Mouse (Mus musculus) forebrain, embryonic 11.5 days (tissue): ENCODE measurements around the gene Cntn3. TPM values are rescaled to one million over a fixed set of nuclear protein-coding genes. Genes with fewer than 3 reads are reported as not detected.

ENCODE experiments used
- ATAC-seq: fragments of 200-750 bp; cut with Nextera tagmentation; replicated peaks from 2 replicates; pipeline ENCODE4 v1.8.0; 2017; ENCODE audit warnings: moderate TSS enrichment; ENCODE audit not compliant: low FRiP score
- DNase-seq: peaks from one replicate; pipeline ENCODE4 v3.0.0-alpha.2; 2017; ENCODE audit warnings: low spot score
- H3K27ac ChIP-seq: fragments of 300-500 bp; sonication (generic); 2 replicates; pipeline ENCODE4 v1.5.1; 2014; ENCODE audit warnings: low read depth, low read length
- H3K27me3 ChIP-seq: fragments of 300-500 bp; sonication (generic); 2 replicates; pipeline ENCODE4 v1.6.1; 2014; ENCODE audit warnings: mild to moderate bottlenecking, low read length, mixed read lengths; ENCODE audit not compliant: control insufficient read depth, insufficient read depth
- H3K36me3 ChIP-seq: fragments of 300-500 bp; sonication (generic); 2 replicates; pipeline ENCODE4 v1.6.1; 2014; ENCODE audit warnings: mild to moderate bottlenecking, low read length, moderate library complexity, mixed read lengths; ENCODE audit not compliant: control insufficient read depth, insufficient read depth
- H3K4me1 ChIP-seq: fragments of 300-500 bp; sonication (generic); replicated peaks from 2 replicates; pipeline ENCODE4 v1.6.1; 2014; ENCODE audit warnings: low read length, mixed read lengths; ENCODE audit not compliant: control insufficient read depth, insufficient read depth
- H3K4me2 ChIP-seq: fragments of 300-500 bp; sonication (generic); 2 replicates; pipeline ENCODE4 v1.6.1; 2014; ENCODE audit warnings: low read depth, mild to moderate bottlenecking, low read length, moderate library complexity, mixed read lengths; ENCODE audit not compliant: severe bottlenecking
- H3K4me3 ChIP-seq: fragments of 300-500 bp; sonication (generic); 2 replicates; pipeline ENCODE4 v1.5.1; 2014; ENCODE audit warnings: low read depth, low read length
- H3K9ac ChIP-seq: fragments of 300-500 bp; sonication (generic); 2 replicates; pipeline ENCODE4 v1.6.1; 2014; ENCODE audit warnings: low read length
- H3K9me3 ChIP-seq: fragments of 300-500 bp; sonication (generic); 2 replicates; pipeline ENCODE4 v1.6.1; 2016; ENCODE audit warnings: low read length, mixed read lengths; ENCODE audit not compliant: control insufficient read depth
- WGBS: fragments of 180-500 bp; shearing (Covaris S2); extraction: QIAGEN DNeasy Blood & Tissue Kit; methylation state at CpG from one replicate; pipeline ENCODE4 v1.1.7; 2014; 5-methylcytosine and 5-hydroxymethylcytosine counted together
- polyA plus RNA-seq: library from polyadenylated mRNA; unstranded; fragments of >200 nt; fragmentation: Nextera tagmentation; extraction: Ambion mirVana; gene quantifications from 2 replicates; pipeline ENCODE4 v1.2.1, GENCODE M21; 2014

The Cntn3 gene
- polyA plus RNA-seq, 1 experiment from 2014 or later, result 0.77 TPM

- WGBS, result 83% methylated on average over 4 of the region's 4 CpGs
- DNase-seq, result no peak
- H3K27ac ChIP-seq, result no peak overlapping the region
Measured at GRCm38 (mm10) chr6:102388590-102388989, 184.3 kb downstream of the Cntn3 start.

GRCm38 (mm10) chr6:102372112-102372511 lies 200.8 kb downstream of the Cntn3 start:
- no peak for DNase-seq
- ATAC-seq, result no peak
- H3K4me3 ChIP-seq, result no peak overlapping the region
- no peaks in the 10 kb centered on the region for H3K27me3 ChIP-seq
- H3K36me3 ChIP-seq, result no peaks in the 10 kb centered on the region
- no peak overlapping the region for H3K9ac ChIP-seq
- H3K27ac ChIP-seq, result no peak overlapping the region
- WGBS, result 10% methylated on average over 1 of the region's 1 CpGs
- H3K4me2 ChIP-seq, result no peak overlapping the region
- H3K9me3 ChIP-seq, result no peaks in the 10 kb centered on the region
- H3K4me1 ChIP-seq, result peaks cover 3% of the 10 kb centered on the region; the same call in 1 of the 2 replicates

More at GRCm38 (mm10) chr6:102388590-102388989, 184.3 kb downstream of the Cntn3 start:
- Histone ChIP-seq H3K27me3 (no peaks in the 10 kb centered on the region), H3K4me3 (no peak overlapping the region), H3K4me1 (no peaks in the 10 kb centered on the region), H3K36me3 (no peaks in the 10 kb centered on the region), H3K9me3 (no peaks in the 10 kb centered on the region), H3K9ac (no peak overlapping the region), H3K4me2 (no peak overlapping the region)
- no peak for ATAC-seq

- no peak overlapping the region for H3K9ac ChIP-seq
- H3K4me3 ChIP-seq, result no peak overlapping the region
- no peaks in the 10 kb centered on the region for H3K27me3 ChIP-seq
- ATAC-seq, result no peak
- no peak overlapping the region for H3K4me2 ChIP-seq
- H3K36me3 ChIP-seq, result no peaks in the 10 kb centered on the region
- H3K4me1 ChIP-seq, result no peaks in the 10 kb centered on the region
- DNase-seq, result no peak
- H3K27ac ChIP-seq, result no peak overlapping the region
- H3K9me3 ChIP-seq, result no peaks in the 10 kb centered on the region
Measured at GRCm38 (mm10) chr6:102363880-102364279, 209.0 kb downstream of the Cntn3 start.

- Histone ChIP-seq H3K9ac (no peak overlapping the region), H3K27ac (no peak overlapping the region), H3K4me1 (no peaks in the 10 kb centered on the region), H3K4me2 (no peak overlapping the region), H3K27me3 (no peaks in the 10 kb centered on the region), H3K4me3 (no peak overlapping the region), H3K36me3 (no peaks in the 10 kb centered on the region), H3K9me3 (no peaks in the 10 kb centered on the region)
- ATAC-seq (no peak), DNase-seq (no peak)
- WGBS, result 88% methylated on average over 3 of the region's 3 CpGs
Measured at GRCm38 (mm10) chr6:102363291-102363832, 209.5 kb downstream of the Cntn3 start.

- no peaks in the 10 kb centered on the region for H3K36me3 ChIP-seq
- H3K4me3 ChIP-seq, result no peak overlapping the region
- DNase-seq (no peak), ATAC-seq (no peak)
- H3K27ac ChIP-seq, result no peak overlapping the region
- no peak overlapping the region for H3K4me2 ChIP-seq
- H3K27me3 ChIP-seq, result no peaks in the 10 kb centered on the region
- H3K9ac ChIP-seq, result no peak overlapping the region
- no peaks in the 10 kb centered on the region for H3K9me3 ChIP-seq
- WGBS, result 83% methylated on average over 3 of the region's 3 CpGs
- no peaks in the 10 kb centered on the region for H3K4me1 ChIP-seq
Measured at GRCm38 (mm10) chr6:102332144-102332543, 240.8 kb downstream of the Cntn3 start.

- ATAC-seq (no peak), DNase-seq (no peak)
- Histone ChIP-seq H3K27me3 (no peaks in the 10 kb centered on the region), H3K4me3 (no peak overlapping the region), H3K36me3 (no peaks in the 10 kb centered on the region), H3K9ac (no peak overlapping the region), H3K4me1 (no peaks in the 10 kb centered on the region), H3K9me3 (no peaks in the 10 kb centered on the region), H3K4me2 (no peak overlapping the region), H3K27ac (no peak overlapping the region)
- 96% methylated on average over 2 of the region's 2 CpGs for WGBS
Measured at GRCm38 (mm10) chr6:102326711-102327110, 246.2 kb downstream of the Cntn3 start.

GRCm38 (mm10) chr6:102322614-102323284 lies 250.2 kb downstream of the Cntn3 start:
- Histone ChIP-seq H3K4me3 (no peak overlapping the region), H3K9me3 (no peaks in the 10 kb centered on the region), H3K4me2 (no peak overlapping the region), H3K27me3 (no peaks in the 10 kb centered on the region), H3K4me1 (no peaks in the 10 kb centered on the region), H3K36me3 (no peaks in the 10 kb centered on the region), H3K27ac (no peak overlapping the region), H3K9ac (no peak overlapping the region)
- WGBS, result 83% methylated on average over 4 of the region's 4 CpGs
- ATAC-seq (no peak), DNase-seq (no peak)

- Histone ChIP-seq H3K4me2 (no peak overlapping the region), H3K9ac (no peak overlapping the region), H3K4me1 (no peaks in the 10 kb centered on the region), H3K9me3 (no peaks in the 10 kb centered on the region), H3K4me3 (no peak overlapping the region), H3K36me3 (no peaks in the 10 kb centered on the region), H3K27me3 (no peaks in the 10 kb centered on the region), H3K27ac (no peak overlapping the region)
- DNase-seq, result no peak
- 69% methylated on average over 3 of the region's 3 CpGs for WGBS
- ATAC-seq, result no peak
Measured at GRCm38 (mm10) chr6:102319755-102320154, 253.1 kb downstream of the Cntn3 start.

- Histone ChIP-seq H3K9me3 (no peaks in the 10 kb centered on the region), H3K36me3 (no peaks in the 10 kb centered on the region), H3K4me2 (no peak overlapping the region), H3K9ac (no peak overlapping the region), H3K4me3 (no peak overlapping the region), H3K27me3 (no peaks in the 10 kb centered on the region), H3K27ac (no peak overlapping the region), H3K4me1 (no peaks in the 10 kb centered on the region)
- ATAC-seq (no peak), DNase-seq (no peak)
- 51% methylated on average over 2 of the region's 2 CpGs for WGBS
Measured at GRCm38 (mm10) chr6:102282889-102283288, 290.0 kb downstream of the Cntn3 start.
